ENCODE assay signal across 10 mouse cellular contexts in genomic region chr10:95864349-95865124, GRCm38 (mm10). TPM values are rescaled to one million over a fixed set of nuclear protein-coding genes. Genes with fewer than 3 reads are reported as not detected.
DNase-seq lines count a peak whose midpoint lies in the region; ATAC-seq lines count a peak whose summit lies in the region.
"Had no signal": no experiment of that assay in that cellular context is flagged by ENCODE, and none has a peak within 500 bp of the region (broad histone marks: within the 10 kb centered on the region; RNA-seq: fewer than 3 reads in every experiment).

No protein-coding gene starts in this region.

- H3K4me1 ChIP-seq in kidney, embryonic 16.5 days (ENCODE audit: insufficient read depth, low read length) = peaks cover 7% of the 10 kb centered on the region; the same call in 1 of the 2 replicates
- H3K4me1 ChIP-seq in embryonic facial prominence, embryonic 10.5 days = peaks cover 14% of the 10 kb centered on the region
- H3K4me1 ChIP-seq in stomach, embryonic 15.5 days = 0 out of 2 replicates have a peak, but pooled peaks cover 3% of the 10 kb centered on the region
- no peaks in the 10 kb centered on the region for H3K4me1 ChIP-seq in limb, embryonic 10.5 days

- H3K36me3 ChIP-seq in kidney, embryonic 16.5 days (ENCODE audit: insufficient read depth, low read length) = no peaks in the 10 kb centered on the region
- no peaks in the 10 kb centered on the region for H3K36me3 ChIP-seq in embryonic facial prominence, embryonic 10.5 days (replicated peaks)
- H3K36me3 ChIP-seq in stomach, embryonic 15.5 days = no peaks in the 10 kb centered on the region
- H3K36me3 ChIP-seq in limb, embryonic 10.5 days = no peaks in the 10 kb centered on the region

- no peak overlapping the region for H3K27ac ChIP-seq in kidney, embryonic 16.5 days (ENCODE audit: low read length)
- H3K27ac ChIP-seq in embryonic facial prominence, embryonic 10.5 days (replicated peaks) = peak overlapping the region; percentile 45
- 0 out of 2 replicates have a peak overlapping the region, but pooled peaks have one; percentile 3 for H3K27ac ChIP-seq in stomach, embryonic 15.5 days
- no peak overlapping the region for H3K27ac ChIP-seq in limb, embryonic 10.5 days

- no peak overlapping the region for H3K4me3 ChIP-seq in kidney, embryonic 16.5 days (ENCODE audit: low read length)
- H3K4me3 ChIP-seq in embryonic facial prominence, embryonic 10.5 days = no peak overlapping the region
- no peak overlapping the region for H3K4me3 ChIP-seq in stomach, embryonic 15.5 days (replicated peaks)
- H3K4me3 ChIP-seq in limb, embryonic 10.5 days = no peak overlapping the region
- H3K4me3 ChIP-seq: erythroblast, embryonic 14.5 days had no signal

- 49% methylated on average over 11 of the region's 11 CpGs for WGBS in kidney, embryonic 16.5 days
- WGBS in embryonic facial prominence, embryonic 10.5 days = 52% methylated on average over 11 of the region's 11 CpGs
- WGBS in stomach, embryonic 15.5 days = 32% methylated on average over 11 of the region's 11 CpGs
- WGBS in limb, embryonic 10.5 days = 71% methylated on average over 11 of the region's 11 CpGs

- no peak for DNase-seq in kidney, adult 8-10 months
- DNase-seq in embryonic facial prominence, embryonic 10.5 days (ENCODE audit: low spot score) = peak; percentile 47
- peak; percentile 68 for DNase-seq in heart, postnatal 4 days
- no peak for DNase-seq in layer of hippocampus, adult 11-12 months (ENCODE audit: low spot score)
- no peak for DNase-seq in limb, embryonic 10.5 days (ENCODE audit: low spot score)
- DNase-seq: thymus, postnatal 4 days had no signal

- H3K27me3 ChIP-seq in kidney, embryonic 16.5 days (ENCODE audit: insufficient read depth, low read length) = no peaks in the 10 kb centered on the region
- no peaks in the 10 kb centered on the region for H3K27me3 ChIP-seq in embryonic facial prominence, embryonic 10.5 days (replicated peaks; ENCODE audit: low read depth, poor library complexity, severe bottlenecking)
- H3K27me3 ChIP-seq in stomach, embryonic 15.5 days (replicated peaks) = no peaks in the 10 kb centered on the region
- H3K27me3 ChIP-seq in limb, embryonic 10.5 days (ENCODE audit: low read depth, poor library complexity, severe bottlenecking) = no peaks in the 10 kb centered on the region

- no peak overlapping the region for H3K9ac ChIP-seq in kidney, embryonic 16.5 days (replicated peaks; ENCODE audit: low read length)
- H3K9ac ChIP-seq in stomach, embryonic 15.5 days = no peak overlapping the region

- ATAC-seq in kidney, embryonic 16.5 days (ENCODE audit: low FRiP score, low TSS enrichment) = peak; percentile 69; the same call in 1 of the 2 replicates
- ATAC-seq in stomach, embryonic 15.5 days (ENCODE audit: insufficient read depth, low FRiP score, low read depth) = peak; percentile 79; the same call in 1 of the 2 replicates
- ATAC-seq in activated CD4-positive, CD25-positive, alpha-beta regulatory T cell, adult 4 months = no peak

- H3K4me2 ChIP-seq in kidney, embryonic 16.5 days (replicated peaks; ENCODE audit: low read depth, low read length) = no peak overlapping the region
- no peak overlapping the region for H3K4me2 ChIP-seq in stomach, embryonic 15.5 days

- H3K9me3 ChIP-seq in kidney, embryonic 16.5 days (ENCODE audit: low read length) = no peaks in the 10 kb centered on the region
- no peaks in the 10 kb centered on the region for H3K9me3 ChIP-seq in embryonic facial prominence, embryonic 10.5 days
- H3K9me3 ChIP-seq in stomach, embryonic 15.5 days = no peaks in the 10 kb centered on the region
- no peaks in the 10 kb centered on the region for H3K9me3 ChIP-seq in limb, embryonic 10.5 days (replicated peaks)

RNA-seq across cellular contexts. Expression of gene Gm33543, which starts 21.8 kb away (rescaled TPM):
- 0.19 and 0.28 TPM in 2 replicates for polyA plus RNA-seq in kidney, embryonic 16.5 days (2015; fragmentation: Nextera tagmentation; extraction: Ambion mirVana)
- not detected in 2 replicates for polyA plus RNA-seq in embryonic facial prominence, embryonic 10.5 days (2016; fragmentation: Nextera tagmentation; extraction: Ambion mirVana)
- total RNA-seq in heart, postnatal 4 days (2021) = under 1 TPM; 0.19 to 0.61 TPM
- polyA plus RNA-seq in stomach, embryonic 15.5 days (2015; fragmentation: Nextera tagmentation; extraction: Ambion mirVana) = 0.09 TPM in 1 of 2 replicates, not detected in the other
- polyA plus RNA-seq in limb, embryonic 10.5 days (2016; fragmentation: Nextera tagmentation; extraction: Ambion mirVana) = 0.10 TPM in 1 of 2 replicates, not detected in the other
- not detected for polyA plus RNA-seq in activated CD4-positive, CD25-positive, alpha-beta regulatory T cell, adult 4 months (2017; shearing (Covaris generic))
- polyA plus RNA-seq: erythroblast, embryonic 14.5 days had no signal

Comparison
In these comparisons a context has a peak if more than half of its experiments do, and no peak if none do; other contexts are left out.
1. H3K27ac ChIP-seq: peak in embryonic facial prominence, embryonic 10.5 days (single experiment) and stomach, embryonic 15.5 days (single experiment); none in kidney, embryonic 16.5 days (single experiment) and limb, embryonic 10.5 days (single experiment).
2. DNase-seq: peak in embryonic facial prominence, embryonic 10.5 days (single experiment) and heart, postnatal 4 days (single experiment); none in kidney, adult 8-10 months (0 of 2), layer of hippocampus, adult 11-12 months (single experiment) and limb, embryonic 10.5 days (single experiment).